Mouse (Mus musculus): ENCODE data around the gene Cchcr1. TPM values are rescaled to one million over a fixed set of nuclear protein-coding genes. Genes with fewer than 3 reads are reported as not detected.

The Cchcr1 gene
- polyA plus RNA-seq, 1 experiment from 2014 or later: 19.7 TPM

GRCm38 (mm10) chr17:35558216-35558615 is 41.3 kb downstream of the Cchcr1 start:
- Histone ChIP-seq H3K36me3 (no peaks in the 10 kb centered on the region), H3K9ac (no peak overlapping the region), H3K9me3 (no peaks in the 10 kb centered on the region), H3K4me3 (replicated peaks) (no peak overlapping the region), H3K4me2 (no peak overlapping the region), H3K27ac (no peak overlapping the region), H3K4me1 (no peaks in the 10 kb centered on the region), H3K27me3 (replicated peaks) (no peaks in the 10 kb centered on the region)
- 62% methylated on average over 8 of the region's 8 CpGs for WGBS
- ATAC-seq (ENCODE audit: insufficient read depth, low FRiP score, low read depth): no peak

GRCm38 (mm10) chr17:35567150-35567549 is 50.2 kb downstream of the Cchcr1 start, which contains the start of gene 2300002M23Rik:
Gene 2300002M23Rik, plus strand, starts transcription at chr17:35567450.
- no peak for ATAC-seq (ENCODE audit: insufficient read depth, low FRiP score, low read depth)
- Histone ChIP-seq H3K4me1 (peaks cover 13% of the 10 kb centered on the region), H3K27me3 (replicated peaks) (peaks cover 18% of the 10 kb centered on the region), H3K4me3 (replicated peaks) (no peak within 1 kb of the TSS), H3K9me3 (no peaks in the 10 kb centered on the region), H3K4me2 (no peak within 1 kb of the TSS), H3K36me3 (no peaks in the 10 kb centered on the region), H3K9ac (no peak within 1 kb of the TSS), H3K27ac (no peak within 1 kb of the TSS)
- 56% methylated on average over 3 of the region's 3 CpGs for WGBS

GRCm38 (mm10) chr17:35567767-35568166 is 50.9 kb downstream of the Cchcr1 start:
- Histone ChIP-seq H3K27me3 (replicated peaks) (peaks cover 18% of the 10 kb centered on the region), H3K4me3 (replicated peaks) (no peak overlapping the region), H3K27ac (no peak overlapping the region), H3K9me3 (no peaks in the 10 kb centered on the region), H3K36me3 (no peaks in the 10 kb centered on the region), H3K4me1 (peaks cover 13% of the 10 kb centered on the region), H3K9ac (no peak overlapping the region), H3K4me2 (no peak overlapping the region)
- WGBS: 27% methylated on average over 9 of the region's 9 CpGs
- ATAC-seq (ENCODE audit: insufficient read depth, low FRiP score, low read depth): no peak

- ATAC-seq (ENCODE audit: insufficient read depth, low FRiP score, low read depth): peak; percentile 10; the same call in 1 of the 2 replicates
- Histone ChIP-seq H3K36me3 (no peaks in the 10 kb centered on the region), H3K4me2 (peak overlapping the region; percentile 50), H3K4me1 (peaks cover 13% of the 10 kb centered on the region), H3K9me3 (no peaks in the 10 kb centered on the region), H3K27me3 (replicated peaks) (peaks cover 18% of the 10 kb centered on the region), H3K4me3 (replicated peaks) (peak overlapping the region; percentile 23), H3K27ac (no peak overlapping the region), H3K9ac (no peak overlapping the region)
- 5% methylated on average over 28 of the region's 28 CpGs for WGBS
Observed at GRCm38 (mm10) chr17:35569091-35569944, 52.4 kb downstream of the Cchcr1 start.

GRCm38 (mm10) chr17:35570836-35571235 is 53.9 kb downstream of the Cchcr1 start:
- ATAC-seq (ENCODE audit: insufficient read depth, low FRiP score, low read depth): no peak
- Histone ChIP-seq H3K9ac (no peak overlapping the region), H3K4me3 (replicated peaks) (no peak overlapping the region), H3K36me3 (no peaks in the 10 kb centered on the region), H3K4me2 (no peak overlapping the region), H3K9me3 (no peaks in the 10 kb centered on the region), H3K4me1 (peaks cover 13% of the 10 kb centered on the region), H3K27me3 (replicated peaks) (peaks cover 18% of the 10 kb centered on the region), H3K27ac (no peak overlapping the region)
- WGBS: 67% methylated on average over 14 of the region's 14 CpGs

DNA sequence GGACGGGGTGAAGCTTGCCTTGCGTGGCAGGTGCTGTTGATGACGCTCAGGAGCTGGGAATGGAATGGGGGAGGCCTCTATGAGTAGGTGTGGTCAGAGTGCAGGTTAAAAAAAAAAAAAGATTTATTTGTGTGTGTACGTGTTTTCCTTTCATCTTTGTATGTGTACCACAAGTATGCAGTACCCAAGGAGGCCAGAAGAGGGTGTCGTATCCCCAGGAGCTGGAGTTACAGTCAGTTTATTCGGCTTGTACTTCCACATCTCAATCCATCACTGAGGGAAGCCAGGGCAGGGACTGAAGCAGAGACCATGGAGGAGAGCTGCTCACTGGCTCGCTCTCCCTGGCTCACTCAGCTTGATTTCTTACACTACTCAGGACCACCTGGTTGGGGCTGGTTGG is 54.6 kb downstream of the Cchcr1 start:
- Histone ChIP-seq H3K27ac (no peak overlapping the region), H3K27me3 (replicated peaks) (peaks cover 18% of the 10 kb centered on the region), H3K4me1 (peaks cover 13% of the 10 kb centered on the region), H3K4me2 (no peak overlapping the region), H3K4me3 (replicated peaks) (no peak overlapping the region), H3K36me3 (no peaks in the 10 kb centered on the region), H3K9me3 (no peaks in the 10 kb centered on the region), H3K9ac (no peak overlapping the region)
- ATAC-seq (ENCODE audit: insufficient read depth, low FRiP score, low read depth): no peak
- 89% methylated on average over 7 of the region's 7 CpGs for WGBS

DNA sequence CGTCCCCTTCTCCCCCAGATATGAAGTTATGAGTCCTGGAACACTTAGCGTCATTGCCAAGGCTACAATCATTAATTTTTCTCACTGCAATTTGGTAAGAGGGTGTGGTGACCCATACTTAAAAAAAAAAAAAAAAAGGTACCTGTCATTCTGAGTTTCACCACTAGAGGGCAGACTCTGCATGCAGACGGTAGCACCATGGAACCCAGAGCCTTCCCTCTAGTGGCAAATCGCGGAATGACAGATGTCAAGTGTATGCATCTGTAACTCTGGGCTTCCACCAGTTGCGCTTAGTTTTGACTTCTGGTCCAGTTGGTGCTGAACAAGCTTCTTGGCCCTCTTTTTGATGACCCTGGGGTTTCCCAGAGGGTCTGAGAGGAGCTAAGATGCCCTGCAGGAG is 61.3 kb downstream of the Cchcr1 start:
- no peak overlapping the region for H3K4me3 ChIP-seq (replicated peaks)
- no peaks in the 10 kb centered on the region for H3K9me3 ChIP-seq
- no peak overlapping the region for H3K9ac ChIP-seq
- H3K4me2 ChIP-seq: no peak overlapping the region
- no peaks in the 10 kb centered on the region; the same call in 1 of the 2 replicates for H3K4me1 ChIP-seq
- H3K36me3 ChIP-seq: no peaks in the 10 kb centered on the region
- no peaks in the 10 kb centered on the region for H3K27me3 ChIP-seq (replicated peaks)
- H3K27ac ChIP-seq: no peak overlapping the region
- ATAC-seq (ENCODE audit: insufficient read depth, low FRiP score, low read depth): no peak
- WGBS: 20% methylated on average over 6 of the region's 6 CpGs

Other genes with a start within 250 kb of the Cchcr1 start
- gene H2-Q1, start 196.7 kb upstream of the Cchcr1 start, polyA plus RNA-seq (2015; fragmentation: Nextera tagmentation; extraction: Ambion mirVana): 0.92 and 1.4 TPM in 2 replicates
- gene H2-Q2, start 174.9 kb upstream of the Cchcr1 start, polyA plus RNA-seq (2015; fragmentation: Nextera tagmentation; extraction: Ambion mirVana): 15.1 and 21.0 TPM in 2 replicates
- gene H2-Q4, start 137.5 kb upstream of the Cchcr1 start, polyA plus RNA-seq (2015; fragmentation: Nextera tagmentation; extraction: Ambion mirVana): 4.8 and 4.9 TPM in 2 replicates
- 1.3 and 1.7 TPM in 2 replicates for gene H2-Q6, start 92.2 kb upstream of the Cchcr1 start, polyA plus RNA-seq (2015; fragmentation: Nextera tagmentation; extraction: Ambion mirVana)
- 4.8 and 5.6 TPM in 2 replicates for gene H2-Q7, start 77.9 kb upstream of the Cchcr1 start, polyA plus RNA-seq (2015; fragmentation: Nextera tagmentation; extraction: Ambion mirVana)
- 16.3 and 29.3 TPM in 2 replicates for gene H2-Q10, start 47.0 kb upstream of the Cchcr1 start, polyA plus RNA-seq (2015; fragmentation: Nextera tagmentation; extraction: Ambion mirVana)
- 0.13 TPM in 1 of 2 replicates, not detected in the other for gene Pou5f1, start 11.1 kb upstream of the Cchcr1 start, polyA plus RNA-seq (2015; fragmentation: Nextera tagmentation; extraction: Ambion mirVana)
- gene Tcf19, start 276 bp upstream of the Cchcr1 start, polyA plus RNA-seq (2015; fragmentation: Nextera tagmentation; extraction: Ambion mirVana): 76.2 and 78.4 TPM in 2 replicates
- gene Psors1c2, start 16.1 kb downstream of the Cchcr1 start, polyA plus RNA-seq (2015; fragmentation: Nextera tagmentation; extraction: Ambion mirVana): 0.74 and 1.0 TPM in 2 replicates
- gene Cdsn, start 35.0 kb downstream of the Cchcr1 start, polyA plus RNA-seq (2015; fragmentation: Nextera tagmentation; extraction: Ambion mirVana): 0.31 and 2.1 TPM in 2 replicates
- 10.2 and 36.1 TPM in 2 replicates for gene 2300002M23Rik, start 50.4 kb downstream of the Cchcr1 start, polyA plus RNA-seq (2015; fragmentation: Nextera tagmentation; extraction: Ambion mirVana)
- 10.6 TPM in 2 replicates for gene Sfta2, start 84.4 kb downstream of the Cchcr1 start, polyA plus RNA-seq (2015; fragmentation: Nextera tagmentation; extraction: Ambion mirVana)
- gene Gm9573, start 109.5 kb downstream of the Cchcr1 start, polyA plus RNA-seq (2015; fragmentation: Nextera tagmentation; extraction: Ambion mirVana): 0.62 and 0.89 TPM in 2 replicates
- gene Mucl3, start 126.6 kb downstream of the Cchcr1 start, polyA plus RNA-seq (2015; fragmentation: Nextera tagmentation; extraction: Ambion mirVana): 19.5 and 29.5 TPM in 2 replicates
- gene Vars2, start 150.5 kb downstream of the Cchcr1 start, polyA plus RNA-seq (2015; fragmentation: Nextera tagmentation; extraction: Ambion mirVana): 18.6 and 21.5 TPM in 2 replicates
- gene Gtf2h4, start 156.6 kb downstream of the Cchcr1 start, polyA plus RNA-seq (2015; fragmentation: Nextera tagmentation; extraction: Ambion mirVana): 36.3 and 39.9 TPM in 2 replicates
- gene Ddr1, start 187.5 kb downstream of the Cchcr1 start, polyA plus RNA-seq (2015; fragmentation: Nextera tagmentation; extraction: Ambion mirVana): 74.0 and 78.4 TPM in 2 replicates

Data from stomach, embryonic 15.5 days (tissue).